Mouse (Mus musculus): ENCODE results near the gene Nfkbib. TPM values are rescaled to one million over a fixed set of nuclear protein-coding genes. Genes with fewer than 3 reads are reported as not detected.

Nfkbib gene
- total RNA-seq, 4 experiments from 2014 or later: 23.0 to 25.5 (median 24.7) TPM

DNA sequence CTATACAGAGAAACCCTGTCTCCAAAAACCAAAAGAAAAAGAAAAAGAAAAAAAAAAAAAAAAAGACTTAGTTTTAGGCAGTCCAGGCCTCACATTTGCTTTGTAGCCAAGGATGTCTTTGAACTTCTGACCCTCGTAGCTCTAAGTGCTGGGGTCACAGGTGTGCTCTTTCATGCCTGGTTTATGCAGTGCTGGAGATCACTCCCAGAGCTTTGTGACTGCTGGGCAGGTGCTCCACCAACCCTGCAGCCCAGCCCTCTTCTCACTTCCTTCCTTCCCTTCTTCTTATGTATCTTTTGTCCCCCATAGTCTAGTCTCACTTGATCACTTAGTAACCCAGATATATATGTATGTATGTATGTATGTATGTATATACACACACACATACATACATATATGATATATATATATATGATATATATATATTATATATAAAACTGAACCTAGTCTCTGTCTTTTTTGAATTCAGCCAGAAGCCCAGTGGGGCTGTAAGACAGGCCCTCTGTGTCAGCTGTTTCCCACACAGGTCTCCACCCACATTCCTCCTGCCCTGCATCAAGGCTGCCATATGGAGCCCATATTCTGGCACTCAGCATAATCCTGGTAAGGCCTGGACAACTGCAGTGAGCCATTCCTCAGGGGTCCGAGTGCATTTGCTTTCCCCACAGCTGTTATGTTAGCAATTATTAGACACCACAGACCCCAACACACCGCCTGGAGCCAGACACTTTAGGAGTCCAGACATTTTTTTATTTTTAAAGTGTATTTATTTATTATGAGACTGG is 46.4 kb downstream of the Nfkbib start:
- DNase-seq (ENCODE audit: low spot score in 2 of 2): no peak

DNA sequence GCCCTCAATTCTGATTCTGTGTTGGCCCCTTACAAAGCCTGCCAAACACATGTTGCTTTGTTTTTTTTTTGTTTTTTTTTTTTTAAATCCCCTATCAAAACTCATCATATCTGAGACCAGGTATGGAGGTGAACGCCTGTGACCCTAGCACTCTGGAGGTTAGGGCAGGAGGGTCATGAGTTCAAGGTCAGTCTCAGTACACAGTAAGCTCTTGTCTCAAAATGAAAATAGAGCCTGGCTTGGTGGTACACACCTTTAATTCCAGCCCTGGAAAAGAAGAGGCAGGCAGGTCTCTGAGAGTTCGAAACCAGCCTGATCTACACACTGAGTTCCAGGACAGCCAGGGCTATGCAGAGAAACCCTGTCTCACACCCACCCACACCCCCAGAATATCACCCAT is 47.7 kb downstream of the Nfkbib start:
- DNase-seq (ENCODE audit: low spot score in 2 of 2): no peak

DNA sequence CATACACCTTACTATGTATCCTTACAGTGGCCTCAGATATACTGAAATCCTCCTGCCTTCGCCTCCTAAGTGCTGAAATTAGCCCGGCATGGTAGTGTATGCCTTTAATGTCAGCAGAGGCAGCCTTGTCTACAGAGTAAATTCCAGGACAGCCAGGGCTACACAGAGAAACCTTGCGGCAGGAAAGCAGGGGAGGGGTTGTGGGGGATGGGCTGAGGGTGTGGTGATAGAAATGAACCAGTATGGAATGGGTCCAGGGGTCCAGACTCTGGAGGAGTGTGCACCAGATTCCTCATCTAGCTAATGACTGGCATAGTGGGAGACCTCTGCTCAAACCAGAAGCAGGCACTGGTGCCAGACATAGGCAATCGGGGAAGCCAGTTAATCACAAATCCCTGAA is 48.2 kb downstream of the Nfkbib start:
- DNase-seq (ENCODE audit: low spot score in 2 of 2): no peak

DNA sequence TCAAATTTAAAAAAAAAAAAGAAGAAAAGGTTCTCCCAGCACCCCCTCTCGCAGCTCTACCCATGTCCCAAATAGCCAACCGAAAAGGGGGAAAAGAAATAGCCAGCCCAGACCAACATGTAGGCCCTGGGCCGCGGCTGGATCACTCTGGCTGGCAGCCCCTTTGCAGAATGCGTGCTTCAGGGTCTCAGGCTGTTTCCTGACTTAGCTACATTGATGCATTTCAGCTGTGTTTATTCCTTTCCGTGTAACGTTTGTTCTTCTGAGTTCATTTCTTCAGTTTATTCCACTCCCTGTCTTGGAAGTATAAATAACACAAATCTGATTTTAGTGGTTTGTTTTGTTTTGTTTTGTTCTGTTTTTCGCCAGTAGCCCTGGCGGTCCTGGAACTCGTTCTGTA is 49.6 kb downstream of the Nfkbib start:
- no peak for DNase-seq (ENCODE audit: low spot score in 2 of 2)

DNA sequence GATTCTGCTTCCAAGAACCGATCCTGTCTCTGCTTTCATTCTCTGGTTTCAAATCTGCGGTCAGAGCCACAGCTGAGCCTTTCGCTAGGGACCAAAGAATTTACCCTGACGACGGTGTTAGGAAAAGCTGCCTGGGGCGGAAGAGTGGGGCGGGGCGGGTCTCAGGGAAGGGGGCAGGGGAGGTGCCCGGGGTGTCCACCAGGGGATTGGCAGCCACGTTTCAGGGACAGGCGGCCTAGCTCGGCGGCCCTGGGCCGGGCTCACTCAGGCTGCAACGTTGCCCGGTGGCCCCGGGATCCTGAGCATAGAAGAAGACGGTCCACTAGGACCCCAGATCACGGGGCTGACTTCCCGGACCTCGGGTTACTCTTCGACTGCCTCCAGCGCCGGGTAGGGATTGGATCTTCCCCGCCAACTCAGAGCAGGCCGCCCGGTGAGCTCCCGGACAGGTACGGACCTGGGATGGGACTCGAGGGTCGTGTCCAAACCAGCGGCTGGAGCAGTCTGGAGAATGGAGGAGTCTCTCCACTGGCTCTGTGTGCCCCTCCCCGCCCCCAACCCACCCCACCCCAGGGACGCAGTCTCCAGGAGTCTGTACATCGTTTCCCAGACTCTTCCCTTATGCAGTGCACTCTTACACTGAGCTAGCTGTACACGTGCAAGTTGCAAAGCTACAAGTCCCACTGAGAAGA is 50.6 kb downstream of the Nfkbib start, which contains the start of gene Fbxo17:
Gene Fbxo17 (plus strand): TSS at position 215 of the 692 bp plus-strand sequence.
- no peak for DNase-seq (ENCODE audit: low spot score in 2 of 2)

DNA sequence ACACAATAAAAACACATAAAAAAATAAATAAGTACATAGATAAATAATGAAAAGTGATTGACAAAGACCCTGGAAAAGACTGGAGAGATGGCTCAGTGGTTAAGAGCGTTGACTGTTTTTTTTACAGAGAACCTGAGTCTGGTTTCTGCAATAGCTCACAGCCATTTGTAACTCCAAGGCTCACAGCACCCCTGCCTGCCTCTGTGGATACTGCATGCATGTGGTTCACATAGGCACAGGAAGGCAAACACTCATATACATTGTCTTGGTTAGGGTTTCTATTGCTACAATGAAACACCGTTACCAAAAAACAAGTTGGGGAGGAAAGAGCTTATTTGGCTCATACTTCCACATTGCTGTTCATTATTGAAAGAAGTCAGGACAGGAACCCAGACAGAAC is 51.7 kb downstream of the Nfkbib start:
- no peak for DNase-seq (ENCODE audit: low spot score in 2 of 2)

DNA sequence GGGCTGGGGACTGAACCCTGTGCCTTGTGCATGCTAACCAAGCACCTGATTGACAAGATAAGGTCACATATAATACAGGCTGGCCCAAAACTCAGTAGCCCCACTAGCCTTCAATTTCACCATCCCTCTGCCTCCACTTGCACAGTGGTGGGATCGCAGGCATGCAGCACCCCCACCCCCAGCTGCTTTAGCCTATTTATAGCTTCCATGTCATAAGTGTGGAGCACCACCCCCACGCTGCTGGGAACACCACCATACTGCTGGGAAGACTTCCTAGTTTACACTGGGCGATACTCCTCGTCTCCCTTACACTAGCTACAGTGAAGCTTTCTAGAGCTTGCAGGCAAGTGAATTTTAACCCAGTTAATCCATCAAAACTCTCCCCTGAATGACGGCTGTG is 52.6 kb downstream of the Nfkbib start:
- peak in 1 of 2 experiments; percentile 41 for DNase-seq (ENCODE audit: low spot score in 2 of 2)

DNA sequence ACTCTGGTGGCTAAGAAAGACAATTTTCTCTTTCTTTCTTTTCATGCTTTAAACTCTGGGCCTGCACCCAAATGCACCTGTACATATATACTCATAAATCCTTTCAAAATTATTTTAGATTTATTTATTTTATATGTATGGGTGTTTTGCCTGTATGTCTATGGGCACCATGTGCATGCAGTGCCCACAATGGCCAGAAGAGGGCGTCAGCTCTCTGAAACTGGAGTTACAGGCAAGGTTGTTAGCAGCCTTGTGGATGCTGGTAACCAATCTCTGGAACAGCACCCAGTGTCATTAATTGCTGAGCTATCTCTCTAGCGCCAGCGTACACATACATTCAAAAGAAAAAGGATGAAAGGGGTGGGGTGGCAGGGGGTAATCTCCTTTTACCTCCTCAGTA is 56.4 kb downstream of the Nfkbib start:
- no peak for DNase-seq (ENCODE audit: low spot score in 2 of 2)

DNA sequence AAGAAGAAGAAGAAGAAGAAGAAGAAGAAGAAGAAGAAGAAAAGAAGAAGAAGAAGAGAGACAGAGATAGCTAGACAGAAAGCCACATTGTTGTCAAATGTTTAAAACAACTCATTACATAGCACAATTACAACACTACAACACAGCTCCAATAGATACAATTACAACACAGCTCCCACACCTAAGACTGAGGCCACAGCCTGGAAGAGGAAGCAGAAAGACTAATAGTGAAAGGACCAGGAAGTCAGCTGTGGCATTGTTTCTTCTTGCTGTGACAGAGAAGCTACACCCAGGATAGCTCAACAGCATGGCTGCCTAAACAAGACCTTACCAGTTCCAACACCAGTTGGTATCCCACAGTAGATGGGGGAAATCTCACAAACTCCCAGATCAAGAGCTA is 57.9 kb downstream of the Nfkbib start:
- DNase-seq (ENCODE audit: low spot score in 2 of 2): no peak

Other genes with a start within 250 kb of the Nfkbib start
- not detected for gene Ifnl3, start 244.7 kb downstream of the Nfkbib start, total RNA-seq (2022)
- gene Sycn, start 226.6 kb downstream of the Nfkbib start, total RNA-seq (2022): not detected
- gene Nccrp1, start 220.3 kb downstream of the Nfkbib start, total RNA-seq (2022): under 1 TPM in 1 of 4 experiments, not detected in 3; 0.36 TPM
- gene Samd4b, start 169.4 kb downstream of the Nfkbib start, total RNA-seq (2022): 10 to 100 TPM; 62.6 to 73.9 (median 66.2) TPM
- gene Pak4, start 169.3 kb downstream of the Nfkbib start, total RNA-seq (2022): 10 to 100 TPM; 12.2 to 14.2 (median 13.1) TPM
- 1 to 10 TPM; 2.2 to 3.8 (median 2.4) TPM for gene Acp7, start 136.2 kb downstream of the Nfkbib start, total RNA-seq (2022)
- 10 to 100 TPM; 16.1 to 30.5 (median 22.7) TPM for gene Fbxo27, start 74.7 kb downstream of the Nfkbib start, total RNA-seq (2022)
- gene Fbxo17, start 50.7 kb downstream of the Nfkbib start, total RNA-seq (2022): 1 to 10 TPM in 3 of 4 experiments, under 1 TPM in 1; 0.74 to 2.0 (median 1.8) TPM
- 10 to 100 TPM; 51.7 to 65.6 (median 53.9) TPM for gene Mrps12, start 25.7 kb downstream of the Nfkbib start, total RNA-seq (2022)
- 10 to 100 TPM; 11.2 to 13.9 (median 12.0) TPM for gene Sars2, start 25.5 kb downstream of the Nfkbib start, total RNA-seq (2022)
- 1 to 10 TPM in 2 of 4 experiments, under 1 TPM in 2; 0.32 to 1.4 (median 0.87) TPM for gene Ccer2, start 11.3 kb downstream of the Nfkbib start, total RNA-seq (2022)
- 100 to 1,000 TPM; 129 to 157 (median 142) TPM for gene Sirt2, start 777 bp downstream of the Nfkbib start, total RNA-seq (2022)
- gene Rinl, start 21.5 kb upstream of the Nfkbib start, total RNA-seq (2022): 1 to 10 TPM; 2.5 to 5.3 (median 3.8) TPM
- gene Hnrnpl, start 41.0 kb upstream of the Nfkbib start, total RNA-seq (2022): 100 to 1,000 TPM; 403 to 453 (median 434) TPM
- 10 to 100 TPM; 64.2 to 77.6 (median 67.7) TPM for gene Ech1, start 57.7 kb upstream of the Nfkbib start, total RNA-seq (2022)
- 1 to 10 TPM; 2.4 to 6.9 (median 4.9) TPM for gene Lgals4, start 66.3 kb upstream of the Nfkbib start, total RNA-seq (2022)
- not detected for gene Lgals7, start 96.3 kb upstream of the Nfkbib start, total RNA-seq (2022)
- gene Capn12, start 113.9 kb upstream of the Nfkbib start, total RNA-seq (2022): under 1 TPM; 0.25 to 0.61 (median 0.41) TPM
- gene Actn4, start 194.8 kb upstream of the Nfkbib start, total RNA-seq (2022): 100 to 1,000 TPM; 136 to 138 (median 137) TPM
- 100 to 1,000 TPM; 182 to 214 (median 197) TPM for gene Eif3k, start 214.4 kb upstream of the Nfkbib start, total RNA-seq (2022)
- 1 to 10 TPM; 1.3 to 3.5 (median 1.7) TPM for gene Map4k1, start 214.5 kb upstream of the Nfkbib start, total RNA-seq (2022)